Mouse (Mus musculus) small intestine, adult 2 months (tissue): Measurements from ENCODE around the gene Mien1.

Experiments
- CTCF ChIP-seq: fragments of 200-500 bp; IDR thresholded peaks from 2 replicates; pipeline ENCODE4 v1.5.1; 2012; ENCODE audit warnings: low read depth, mild to moderate bottlenecking, control low read depth, inconsistent platforms, low read length, moderate library complexity, mixed read lengths; ENCODE audit not compliant: insufficient replicate concordance, insufficient read length; ENCODE audit errors: extremely low read depth
- POLR2A ChIP-seq: fragments of 200-500 bp; IDR thresholded peaks from 2 replicates; pipeline ENCODE4 v1.6.1; 2012; ENCODE audit warnings: low read depth, mild to moderate bottlenecking, control low read depth, inconsistent platforms, low read length, moderate library complexity

DNA sequence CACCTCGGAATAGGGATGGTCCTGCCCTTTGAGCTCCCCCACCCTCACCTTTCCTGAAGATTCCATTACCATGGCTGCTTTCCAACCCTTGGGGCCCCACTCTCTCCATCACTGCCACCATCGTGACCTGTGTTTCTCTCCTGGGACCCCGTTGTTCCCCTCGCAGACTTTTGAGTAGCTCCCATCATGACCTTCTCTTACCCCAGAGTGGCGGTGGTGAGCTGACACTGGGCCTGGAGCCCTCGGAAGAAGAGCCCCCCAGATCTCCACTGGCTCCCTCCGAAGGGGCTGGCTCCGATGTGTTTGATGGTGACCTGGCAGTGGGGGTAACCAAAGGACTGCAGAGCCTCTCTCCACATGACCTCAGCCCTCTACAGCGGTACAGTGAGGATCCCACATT lies 3.1 kb downstream of the Mien1 start:
- TF ChIP-seq POLR2A (no peak), CTCF (no peak)
